Mouse (Mus musculus) cerebellum, adult 18-20 months (tissue): ENCODE measurements around the gene Zfp592.

Source experiments
- DNase-seq, 2 experiments: peaks; one replicate each; pipeline ENCODE4 v3.0.0; 2021

The Zfp592 gene

DNA sequence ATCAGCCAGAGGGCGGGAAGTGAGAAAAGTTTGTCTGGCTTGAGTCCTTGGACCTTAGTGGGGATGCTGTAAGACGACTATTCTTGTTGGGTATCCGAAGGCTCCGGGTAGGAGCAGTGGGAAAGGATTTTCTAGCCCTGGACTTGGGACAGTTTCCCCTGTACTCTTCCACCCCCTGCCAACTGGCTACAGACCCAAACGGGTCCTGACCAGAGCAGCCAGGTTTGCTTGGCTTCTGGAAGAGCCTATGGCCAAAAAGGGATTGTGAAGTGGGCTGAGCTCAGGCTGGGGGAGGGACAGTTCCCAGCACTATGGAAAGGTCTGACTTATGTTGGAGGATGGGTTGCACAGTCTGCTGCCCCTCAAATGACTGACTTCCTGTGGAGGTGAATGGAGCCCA is 65.9 kb downstream of the Zfp592 start:
- DNase-seq: no peak

DNA sequence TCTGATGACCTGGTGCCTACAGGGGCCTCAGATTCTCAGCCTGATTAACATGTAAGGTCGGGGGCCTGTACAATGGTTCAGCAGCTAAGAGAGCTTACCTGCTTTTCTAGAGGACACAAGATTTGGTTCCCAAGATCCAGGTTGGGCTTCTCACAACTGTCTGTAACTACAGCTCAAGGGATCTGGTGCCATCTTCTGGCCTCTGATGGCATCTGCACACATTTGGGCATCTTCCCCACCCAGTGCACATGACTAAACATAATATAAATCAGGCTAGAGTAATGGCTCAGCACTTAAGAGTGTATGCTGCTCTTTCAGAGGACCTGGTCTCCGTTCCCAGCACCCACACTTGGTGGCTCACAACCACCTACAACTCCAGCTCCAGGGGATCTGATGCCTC is 67.4 kb downstream of the Zfp592 start:
- no peak for DNase-seq

DNA sequence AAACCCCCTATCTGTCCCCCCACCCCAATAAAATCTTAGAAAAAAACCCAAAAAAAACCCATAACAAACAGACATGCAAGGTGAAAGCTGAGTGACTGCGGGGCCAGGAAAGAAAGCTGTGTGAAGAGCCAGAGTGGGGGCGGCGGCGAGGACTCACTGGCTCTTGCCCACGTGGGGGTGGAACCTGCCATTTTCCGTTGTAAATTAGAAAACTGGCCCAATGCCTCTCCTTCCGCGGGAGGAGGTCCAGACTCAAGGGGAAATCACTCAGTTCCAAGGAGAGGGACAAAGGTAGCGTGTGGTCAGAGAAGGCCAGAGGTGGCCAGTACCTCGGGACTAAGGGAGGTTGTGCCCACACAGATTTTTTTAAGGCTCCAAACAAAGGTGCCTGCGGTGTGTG is 68.5 kb downstream of the Zfp592 start:
- DNase-seq: no peak

DNA sequence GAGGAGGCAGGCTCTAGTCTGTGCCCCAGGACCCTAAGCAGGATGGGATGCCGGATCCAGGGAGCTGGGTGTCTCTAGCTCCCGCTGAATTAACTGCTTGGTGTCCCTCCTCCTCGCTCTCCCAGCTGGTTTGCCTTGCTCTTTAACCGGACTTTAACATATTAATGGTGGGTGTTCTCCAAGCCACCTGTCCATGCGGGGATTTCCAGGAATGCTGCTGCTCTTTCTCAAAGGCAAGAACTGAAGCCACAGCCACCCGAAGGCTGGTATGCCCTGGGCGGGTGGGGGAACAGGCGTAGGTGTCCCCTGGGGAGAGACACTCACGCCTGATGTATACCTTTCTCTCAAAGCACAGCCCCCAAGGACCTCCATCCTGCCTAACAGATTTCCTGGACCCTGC is 69.9 kb downstream of the Zfp592 start:
- DNase-seq: no peak

DNA sequence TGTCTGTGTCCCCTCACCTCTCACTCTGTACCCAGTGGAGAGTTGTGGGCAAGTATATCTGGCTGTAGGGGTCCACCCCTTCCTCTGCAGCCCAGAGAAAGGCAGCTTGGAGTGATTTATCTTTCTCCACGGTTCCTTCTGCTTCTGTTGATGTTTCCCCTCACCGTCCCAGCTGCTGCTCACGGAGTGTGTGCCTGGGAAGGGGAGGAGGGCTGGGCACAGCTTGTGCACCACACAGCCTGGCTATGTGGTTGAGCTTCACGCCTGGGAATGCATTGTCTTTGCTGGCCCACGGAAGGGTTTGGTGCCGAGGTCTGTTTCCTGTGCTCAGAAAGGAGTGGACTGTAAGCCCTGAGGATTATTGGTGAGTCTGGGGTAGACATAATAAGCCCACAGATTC is 73.2 kb downstream of the Zfp592 start:
- DNase-seq: no peak

DNA sequence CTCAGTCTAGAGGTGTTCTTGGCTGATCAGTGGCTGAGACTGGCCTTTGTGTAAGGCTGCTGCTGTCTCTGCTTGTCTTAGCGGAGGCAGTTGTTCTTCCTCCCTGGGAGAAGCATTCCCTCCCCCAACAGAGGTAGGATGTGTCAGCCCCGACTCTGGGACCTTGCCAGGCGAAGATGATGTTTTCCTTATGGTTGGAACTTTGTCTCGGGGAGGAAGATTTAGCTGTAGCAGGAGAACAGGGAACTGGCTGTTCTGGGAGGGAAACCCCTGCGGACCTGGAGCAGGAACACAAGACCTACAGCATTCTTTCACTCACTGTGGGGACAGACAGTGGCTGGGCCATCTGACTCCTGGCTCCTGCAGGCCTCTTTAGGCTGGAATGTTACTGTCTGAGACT is 79.0 kb downstream of the Zfp592 start:
- DNase-seq: no peak

DNA sequence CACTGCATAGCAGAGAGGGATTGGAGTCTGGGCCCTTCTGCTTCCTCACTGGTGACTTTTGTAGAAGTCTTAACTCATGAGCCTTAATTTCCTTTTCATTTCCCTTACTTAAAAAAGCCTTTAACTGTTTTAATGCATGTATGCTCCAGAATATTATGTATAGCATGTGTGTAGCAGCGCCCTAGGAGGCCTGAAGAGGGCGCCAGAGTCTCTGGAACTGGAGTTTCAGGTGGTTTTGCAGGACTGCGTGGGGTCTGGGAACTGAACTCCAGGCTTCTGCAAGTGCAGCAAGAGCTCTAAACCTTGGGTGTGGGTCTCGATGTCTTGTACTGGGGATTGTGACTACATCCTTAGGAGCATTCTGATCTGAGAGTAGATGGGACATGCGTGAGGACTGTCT is 79.8 kb downstream of the Zfp592 start:
- no peak for DNase-seq

DNA sequence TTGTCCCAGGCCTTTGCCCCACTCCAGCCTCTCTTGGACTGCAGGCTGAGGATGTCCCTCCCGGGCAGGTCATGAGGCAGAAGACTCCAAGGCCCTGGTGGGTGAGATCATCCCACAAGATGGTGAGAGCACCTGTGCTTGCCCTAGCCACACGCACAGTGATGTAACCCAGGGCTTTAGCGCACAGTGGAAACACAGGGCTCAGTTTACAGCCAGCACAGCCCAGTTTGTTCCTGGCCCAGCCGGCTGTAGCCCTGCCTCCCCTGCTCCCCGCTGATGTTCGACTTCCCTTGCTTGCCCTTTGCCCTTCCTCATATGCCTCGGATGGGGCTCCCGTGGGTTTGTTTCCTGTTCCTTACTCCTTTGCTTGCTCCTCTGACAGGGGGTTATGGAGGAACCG is 81.1 kb downstream of the Zfp592 start:
- no peak for DNase-seq

DNA sequence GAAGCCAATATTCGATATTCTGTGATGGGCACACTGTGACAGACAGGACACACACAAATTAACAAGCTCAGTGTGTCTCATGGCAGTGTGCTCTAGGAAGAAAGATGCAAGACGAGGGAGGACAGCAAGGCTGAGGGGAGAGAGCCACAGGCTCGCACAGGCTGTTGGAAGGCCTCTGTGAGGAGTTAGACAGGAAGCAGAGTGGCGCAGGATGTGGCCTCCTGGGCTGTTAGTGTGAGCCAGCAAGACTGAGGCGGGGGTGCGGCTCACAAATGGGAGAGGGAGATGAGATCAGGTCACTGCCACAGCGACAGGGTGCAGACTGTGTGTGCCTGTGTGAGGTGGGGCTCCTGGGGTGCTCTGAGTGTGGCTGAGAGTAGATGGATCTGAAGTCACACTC is 81.8 kb downstream of the Zfp592 start:
- DNase-seq: no peak

DNA sequence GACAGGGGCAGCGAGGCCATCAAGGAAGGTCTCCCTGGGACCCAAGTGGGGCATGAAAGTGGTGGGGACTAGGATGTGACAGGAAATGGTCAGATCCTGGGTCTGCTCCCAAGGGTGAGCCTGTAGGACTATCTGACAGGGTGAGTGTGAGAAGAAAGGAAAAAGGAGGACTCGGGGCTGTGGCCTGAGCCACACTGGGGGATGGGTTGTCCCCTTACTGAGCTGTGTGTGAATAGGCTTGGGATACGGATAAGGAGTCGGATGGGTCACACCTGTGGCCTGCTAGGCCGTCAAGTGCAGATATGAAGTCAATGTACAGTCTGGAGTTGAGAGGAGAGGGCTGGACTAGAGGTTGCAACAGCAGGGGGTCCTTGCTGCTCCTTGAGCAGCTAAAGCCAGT is 82.3 kb downstream of the Zfp592 start:
- DNase-seq: no peak

DNA sequence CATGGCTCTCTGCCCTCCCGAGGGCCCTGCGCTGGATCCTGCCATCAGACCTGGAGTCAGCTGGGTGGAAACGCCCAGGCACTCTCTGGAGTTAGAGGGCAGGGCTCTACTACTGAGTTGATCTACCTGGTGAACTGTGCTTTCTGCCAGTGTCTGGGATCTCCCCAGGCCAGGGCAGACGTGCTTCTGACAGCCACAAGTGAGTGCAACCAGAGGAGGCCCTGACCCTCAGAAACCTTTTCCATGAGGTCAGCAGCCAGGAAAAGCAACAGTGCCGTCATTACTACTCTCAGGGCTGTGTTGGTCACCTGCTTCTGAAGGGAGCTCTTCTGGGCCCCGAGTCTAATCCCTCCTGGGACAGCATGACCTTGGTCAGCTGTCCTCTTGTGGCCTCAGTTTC is 83.5 kb downstream of the Zfp592 start:
- no peak for DNase-seq

DNA sequence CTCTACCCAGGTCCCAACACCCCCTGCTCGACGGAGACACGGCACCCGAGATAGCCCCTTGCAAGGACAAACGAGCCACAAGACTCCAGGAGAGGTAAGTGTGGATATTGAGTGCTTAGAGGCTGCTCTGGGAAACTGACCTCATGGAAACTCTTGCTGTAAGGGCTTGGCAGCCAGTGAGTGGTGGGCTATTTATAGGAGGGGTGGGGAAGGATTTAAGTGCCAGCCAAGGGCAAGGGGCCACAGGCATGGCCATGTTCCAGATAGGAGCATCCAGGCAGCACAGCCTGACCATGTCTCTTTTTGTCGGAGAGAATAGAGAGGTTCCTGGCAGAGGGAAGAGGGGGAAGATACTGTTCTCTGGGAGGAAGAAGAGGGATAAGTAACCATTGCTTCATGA is 85.3 kb downstream of the Zfp592 start:
- no peak for DNase-seq

DNA sequence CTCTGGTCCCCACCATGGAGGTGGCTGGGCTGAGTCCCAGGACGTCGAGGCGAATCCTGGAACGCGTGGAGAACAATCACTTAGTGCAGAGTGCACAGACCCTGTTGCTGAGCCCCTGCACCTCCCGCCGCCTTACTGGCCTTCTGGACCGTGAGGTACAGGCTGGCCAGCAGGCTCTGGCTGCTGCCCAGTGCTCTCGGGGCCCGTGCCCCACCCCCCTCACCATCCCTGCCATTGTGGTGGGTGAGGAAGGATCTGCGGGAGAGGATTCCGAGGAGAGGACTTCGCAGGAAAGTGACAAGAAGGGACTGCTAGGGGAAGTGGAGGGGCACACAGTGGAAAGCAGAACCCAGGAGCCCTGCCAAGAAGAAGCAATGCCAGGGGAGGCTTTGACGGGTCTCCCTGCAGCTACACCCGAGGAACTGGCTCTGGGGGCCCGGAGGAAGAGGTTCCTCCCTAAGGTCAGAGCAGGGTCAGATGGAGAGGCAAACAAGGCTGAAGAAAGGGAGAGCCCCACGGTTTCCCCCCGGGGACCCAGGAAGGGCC is 100.0 kb downstream of the Zfp592 start:
- no peak for DNase-seq

DNA sequence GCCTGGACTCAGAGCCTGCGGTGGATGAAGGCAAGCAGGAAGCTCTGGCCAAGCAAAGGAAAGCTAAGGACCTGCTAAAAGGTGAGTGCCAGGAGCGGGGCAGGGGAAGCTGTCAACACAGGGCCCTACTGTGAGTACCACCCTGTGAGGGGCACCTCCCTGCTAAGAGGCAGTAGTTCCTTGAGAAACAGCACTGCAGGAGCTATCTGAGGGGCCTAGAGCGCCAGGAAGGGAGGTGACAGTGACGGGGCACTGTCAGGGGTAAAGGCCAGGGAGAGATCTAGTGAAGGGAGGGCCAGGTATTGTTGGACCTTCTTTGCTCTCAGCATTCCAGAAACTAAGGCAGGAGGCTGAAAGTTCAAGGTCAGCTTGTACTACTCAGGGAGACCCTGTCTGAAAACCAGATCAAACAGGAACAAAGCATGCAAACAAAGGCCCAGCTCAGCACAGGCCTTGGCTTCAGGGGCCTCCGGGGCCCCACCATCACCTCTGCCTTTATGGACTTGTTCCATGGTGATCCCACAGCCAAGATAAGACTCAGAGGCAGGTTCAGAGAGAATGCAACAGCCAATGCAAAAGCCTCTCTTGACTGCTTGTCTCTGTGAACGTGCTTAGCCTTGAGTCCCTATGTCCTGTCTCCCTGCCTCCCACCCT is 100.8 kb downstream of the Zfp592 start:
- DNase-seq: no peak
